Mouse (Mus musculus): Measurements from ENCODE around the gene Cd81. TPM values are rescaled to one million over a fixed set of nuclear protein-coding genes. Genes with fewer than 3 reads are reported as not detected.

Gene Cd81
- total RNA-seq, 2 experiments from 2014 or later: 65.9 to 80.4 TPM

GRCm38 (mm10) chr7:143017181-143017580 is 35.4 kb upstream of the Cd81 start:
- ATAC-seq (replicated peaks; ENCODE audit: low FRiP score, poor library complexity, severe bottlenecking): no peak

GRCm38 (mm10) chr7:143020040-143020439 is 32.5 kb upstream of the Cd81 start:
- ATAC-seq (replicated peaks; ENCODE audit: low FRiP score, poor library complexity, severe bottlenecking): no peak

GRCm38 (mm10) chr7:143020764-143021163 is 31.8 kb upstream of the Cd81 start:
- ATAC-seq (replicated peaks; ENCODE audit: low FRiP score, poor library complexity, severe bottlenecking): no peak

GRCm38 (mm10) chr7:143021356-143022164 is 31.0 kb upstream of the Cd81 start:
- no peak for ATAC-seq (replicated peaks; ENCODE audit: low FRiP score, poor library complexity, severe bottlenecking)

DNA sequence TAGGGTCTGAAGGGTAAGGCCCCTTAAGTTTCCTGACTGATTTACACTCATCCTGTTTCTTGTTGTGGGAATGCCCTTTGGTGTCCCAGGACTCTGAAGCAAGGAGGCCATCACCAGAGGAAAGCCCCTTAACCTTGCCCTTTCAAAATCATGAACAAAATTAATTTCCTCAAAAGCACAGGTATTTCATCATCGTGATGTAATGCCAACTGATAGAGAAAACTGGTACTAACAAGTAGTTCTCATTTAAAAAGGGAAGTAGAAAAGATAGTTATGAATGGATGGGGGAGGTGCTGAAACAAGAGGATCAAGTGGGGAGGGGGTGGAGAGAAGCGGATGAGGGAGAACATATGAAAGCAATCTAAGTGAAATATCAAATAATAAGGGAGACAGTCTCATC is 29.0 kb upstream of the Cd81 start:
- no peak for ATAC-seq (replicated peaks; ENCODE audit: low FRiP score, poor library complexity, severe bottlenecking)

GRCm38 (mm10) chr7:143024293-143024692 is 28.2 kb upstream of the Cd81 start:
- ATAC-seq (replicated peaks; ENCODE audit: low FRiP score, poor library complexity, severe bottlenecking): no peak

DNA sequence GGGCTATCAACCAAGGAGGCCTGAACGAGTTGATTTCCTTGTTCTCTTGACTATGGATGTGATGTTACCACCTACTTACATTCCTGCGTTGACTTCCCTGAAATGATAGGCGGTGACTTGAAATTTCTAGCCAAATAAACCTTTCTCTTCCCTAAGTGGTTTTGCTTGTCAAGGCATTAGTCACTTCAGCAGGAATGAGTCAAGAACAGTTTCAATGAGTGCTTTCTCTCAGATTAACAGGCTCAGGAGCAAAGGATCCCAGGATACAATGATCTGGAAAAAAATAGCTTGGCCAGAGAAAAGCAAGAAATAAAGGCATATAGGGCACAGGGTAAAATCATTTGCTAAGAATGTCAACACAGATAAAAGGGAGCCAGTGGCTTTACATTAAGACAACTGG is 27.0 kb upstream of the Cd81 start:
- ATAC-seq (replicated peaks; ENCODE audit: low FRiP score, poor library complexity, severe bottlenecking): no peak

GRCm38 (mm10) chr7:143027196-143027595 is 25.3 kb upstream of the Cd81 start:
- no peak for ATAC-seq (replicated peaks; ENCODE audit: low FRiP score, poor library complexity, severe bottlenecking)

- ATAC-seq (replicated peaks; ENCODE audit: low FRiP score, poor library complexity, severe bottlenecking): no peak
Measured at GRCm38 (mm10) chr7:143031816-143032215, 20.7 kb upstream of the Cd81 start.

DNA sequence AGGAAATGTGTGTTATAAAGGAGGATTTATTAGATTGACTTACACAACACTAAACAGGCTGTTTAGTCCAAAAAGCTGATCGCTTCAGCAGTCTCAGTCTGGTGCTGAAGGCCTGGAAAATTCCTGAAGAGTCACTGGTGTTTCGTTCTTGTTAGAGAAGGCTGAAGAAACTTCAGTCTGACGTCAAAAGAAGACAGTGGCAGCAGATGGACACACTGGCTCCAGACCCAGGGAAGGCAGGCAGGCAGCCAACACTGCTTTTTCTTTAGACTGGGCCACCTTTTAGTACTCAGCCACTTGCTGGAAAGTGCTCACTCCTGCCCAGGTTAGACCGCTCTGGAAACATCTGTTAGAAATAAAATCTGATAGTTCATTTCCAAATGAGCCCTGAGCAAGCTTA is 19.0 kb upstream of the Cd81 start:
- no peak for ATAC-seq (replicated peaks; ENCODE audit: low FRiP score, poor library complexity, severe bottlenecking)

GRCm38 (mm10) chr7:143034112-143034511 is 18.4 kb upstream of the Cd81 start:
- no peak for ATAC-seq (replicated peaks; ENCODE audit: low FRiP score, poor library complexity, severe bottlenecking)

DNA sequence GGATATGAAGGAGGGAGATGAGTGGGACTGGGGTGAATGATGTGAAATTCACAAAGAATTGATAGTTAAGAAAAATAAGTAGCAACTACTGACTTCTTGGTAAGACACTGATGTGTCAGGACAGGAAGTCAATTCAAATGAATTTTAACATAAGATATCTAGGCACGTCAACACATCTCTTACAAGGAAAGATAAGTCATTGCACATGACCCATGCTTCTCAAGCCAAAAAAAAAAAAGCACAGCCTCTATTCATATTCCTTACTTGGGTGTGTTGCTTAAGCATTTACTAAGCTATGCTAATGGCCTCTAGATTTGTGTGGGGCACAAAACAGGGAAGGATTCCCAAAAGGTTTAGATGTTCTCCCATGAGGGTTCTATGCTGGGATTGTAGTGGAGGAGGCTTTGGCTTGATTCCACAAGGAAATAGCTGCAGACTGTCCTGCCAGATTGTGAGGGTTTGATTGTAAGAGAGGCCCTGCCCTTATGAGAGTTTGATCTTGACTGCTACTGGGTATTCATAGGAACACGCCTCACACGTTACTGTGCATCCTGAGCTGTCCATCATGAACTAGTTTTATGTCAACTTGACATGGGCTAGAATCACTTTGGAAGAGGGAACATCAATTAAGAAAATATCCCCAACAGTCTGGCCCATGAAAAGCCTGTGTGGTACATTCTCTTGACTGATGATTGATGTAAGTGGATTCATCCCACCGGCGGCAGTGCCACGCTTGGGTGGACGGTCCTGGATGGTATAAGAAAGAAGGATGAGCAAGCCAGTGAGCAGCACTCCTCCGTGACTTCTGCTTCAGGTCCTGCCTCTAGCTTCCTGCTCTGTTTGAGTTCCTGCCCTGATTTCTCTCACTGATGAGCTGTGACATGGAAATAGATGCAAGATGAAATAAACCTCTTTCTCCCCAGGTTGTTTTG is 17.8 kb upstream of the Cd81 start:
- no peak for ATAC-seq (replicated peaks; ENCODE audit: low FRiP score, poor library complexity, severe bottlenecking)

GRCm38 (mm10) chr7:143036787-143037186 is 15.8 kb upstream of the Cd81 start:
- no peak for ATAC-seq (replicated peaks; ENCODE audit: low FRiP score, poor library complexity, severe bottlenecking)

DNA sequence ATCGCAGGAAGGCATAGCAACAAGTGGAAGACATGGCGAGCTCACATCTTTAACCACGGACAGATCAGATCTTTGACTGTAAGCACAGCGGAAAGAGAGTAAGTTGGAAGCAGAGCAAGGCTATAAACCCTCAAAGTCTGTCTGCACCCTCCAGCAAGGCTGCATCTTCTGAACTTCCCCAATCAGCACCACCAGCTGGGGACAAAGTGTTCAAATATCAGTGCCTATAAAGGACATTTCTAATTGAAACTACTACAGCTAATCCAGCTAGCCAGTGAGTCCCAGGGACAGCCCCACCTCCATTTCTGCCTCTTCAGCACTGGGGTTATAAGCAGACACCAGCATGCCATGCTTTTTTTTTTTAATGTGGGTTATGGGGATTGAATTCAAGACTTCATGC is 15.2 kb upstream of the Cd81 start:
- ATAC-seq (replicated peaks; ENCODE audit: low FRiP score, poor library complexity, severe bottlenecking): no peak

DNA sequence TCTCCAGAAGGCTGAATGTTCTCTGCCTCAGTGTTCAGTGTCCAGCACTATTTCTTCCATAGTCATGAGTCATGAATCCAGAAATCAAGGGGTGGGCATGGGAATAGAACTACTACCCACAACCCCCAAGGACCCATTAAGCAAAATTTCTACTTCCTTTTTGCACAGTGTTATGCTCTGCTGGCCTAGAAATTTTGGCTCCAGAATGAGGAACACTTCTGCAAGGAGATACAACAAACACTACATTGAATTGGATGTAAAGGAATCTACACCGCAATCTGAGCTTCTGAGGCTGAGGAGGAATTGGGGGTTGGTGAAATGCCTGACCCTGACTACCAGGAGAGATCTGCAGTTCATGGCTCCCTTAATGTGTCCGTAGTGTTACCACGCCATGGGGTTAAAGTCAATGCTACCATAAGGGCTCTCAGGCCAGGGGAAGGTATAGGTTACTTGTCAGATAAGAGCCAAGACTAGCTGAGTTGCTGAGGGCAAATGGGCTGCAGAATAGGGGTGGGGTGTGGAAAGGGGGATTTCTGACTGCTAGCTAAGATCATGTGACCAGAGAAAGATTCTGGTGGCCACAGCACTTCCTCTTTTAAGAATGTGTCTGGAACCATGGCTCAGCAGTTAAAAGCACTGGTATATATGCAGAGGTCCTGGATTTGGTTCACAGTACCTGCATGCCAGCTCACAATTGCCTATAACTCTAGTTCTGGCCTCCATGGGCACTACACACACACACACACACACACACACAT is 14.2 kb upstream of the Cd81 start:
- no peak for ATAC-seq (replicated peaks; ENCODE audit: low FRiP score, poor library complexity, severe bottlenecking)

DNA sequence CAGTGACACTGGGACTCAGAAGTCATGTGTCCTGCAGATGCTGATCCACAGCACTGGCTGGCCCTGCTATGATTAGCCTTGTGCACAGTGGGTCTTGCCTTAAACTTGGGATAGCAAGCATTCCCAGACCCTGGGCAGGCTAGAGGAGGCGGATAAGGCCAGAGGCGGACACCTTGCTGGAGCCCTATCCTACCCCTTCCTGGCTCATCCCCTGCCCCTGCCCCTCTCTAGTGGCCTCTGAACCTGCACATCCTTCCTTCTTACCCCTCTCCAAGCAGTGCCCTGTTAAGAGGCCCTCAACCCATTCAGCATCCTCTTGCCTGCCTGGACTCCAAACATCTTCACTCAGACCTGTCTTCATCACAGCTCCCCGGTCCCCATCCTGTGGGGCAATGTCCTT is 12.0 kb upstream of the Cd81 start:
- no peak for ATAC-seq (replicated peaks; ENCODE audit: low FRiP score, poor library complexity, severe bottlenecking)

DNA sequence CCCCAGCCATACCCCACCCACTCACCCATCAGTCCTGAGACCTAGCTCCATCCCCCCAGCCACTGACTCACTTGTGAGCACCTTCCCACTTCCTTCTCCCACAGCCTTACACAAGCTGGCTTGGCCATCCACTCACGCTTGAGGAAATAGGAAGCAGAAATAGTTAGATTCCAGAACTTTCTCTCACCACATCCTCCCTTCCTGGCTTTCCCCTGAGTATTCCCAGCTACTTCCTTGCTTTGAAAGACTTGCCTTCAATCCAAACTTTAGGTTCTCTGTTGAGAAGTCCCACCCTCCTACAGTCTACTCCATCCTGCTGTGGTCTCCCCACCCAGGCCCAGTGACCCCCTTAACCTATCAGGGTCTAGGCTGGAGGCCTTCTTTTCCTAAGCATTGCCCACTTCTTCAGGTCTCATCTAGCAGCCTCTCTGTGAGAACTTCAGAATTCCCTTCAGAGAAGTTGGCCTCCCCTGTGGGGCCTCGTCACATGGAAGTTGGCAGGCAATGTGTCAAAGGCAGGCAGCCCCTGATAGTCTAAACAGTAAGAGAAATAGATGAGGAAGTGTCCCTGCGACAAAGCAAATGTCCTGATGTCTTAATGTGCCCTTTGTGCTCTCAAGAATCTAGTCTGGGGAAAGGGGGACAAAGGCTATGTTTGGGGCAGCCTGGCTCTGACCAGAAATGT is 11.3 kb upstream of the Cd81 start:
- ATAC-seq (replicated peaks; ENCODE audit: low FRiP score, poor library complexity, severe bottlenecking): no peak

GRCm38 (mm10) chr7:143042089-143042488 is 10.4 kb upstream of the Cd81 start:
- ATAC-seq (replicated peaks; ENCODE audit: low FRiP score, poor library complexity, severe bottlenecking): no peak

DNA sequence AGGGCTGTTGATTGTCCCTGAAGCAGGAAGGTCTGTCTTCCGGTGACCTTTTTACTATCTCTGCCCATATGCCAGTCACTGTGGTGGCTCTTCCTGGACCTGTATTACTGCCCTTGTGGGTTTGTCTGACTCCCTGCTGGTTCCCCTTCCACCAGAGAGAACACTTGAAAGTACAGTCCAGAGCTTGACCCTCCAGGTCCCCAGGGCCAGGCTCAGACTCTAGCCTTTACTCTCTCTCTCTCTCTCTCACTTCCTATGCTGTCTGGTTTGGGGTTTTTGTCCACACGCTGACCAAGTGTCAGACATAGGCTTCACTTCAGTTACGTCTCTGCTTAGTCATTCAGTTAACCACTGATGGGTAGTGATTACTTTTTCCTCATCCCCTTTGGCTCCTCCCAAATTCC is 9.6 kb upstream of the Cd81 start:
- no peak for ATAC-seq (replicated peaks; ENCODE audit: low FRiP score, poor library complexity, severe bottlenecking)
